Mouse (Mus musculus) c-Kit-positive CD71-negative TER-119-negative erythroid progenitor cells, embryonic 14.5 days (primary cell): ENCODE results near the gene Prom2.

Experiments used
- DNase-seq: peaks from one replicate; pipeline ENCODE4 v3.0.0-alpha.2; 2013; ENCODE audit warnings: low read depth

Prom2 gene

GRCm38 (mm10) chr2:127483001-127483400 is 58.3 kb downstream of the Prom2 start:
- DNase-seq, result no peak

- DNase-seq, result peak; percentile 44
These were observed 58.7 kb downstream of the Prom2 start for GRCm38 (mm10) chr2:127482533-127482911.

GRCm38 (mm10) chr2:127481841-127482532 is 59.3 kb downstream of the Prom2 start:
- DNase-seq, result no peak

GRCm38 (mm10) chr2:127479763-127480162 is 61.5 kb downstream of the Prom2 start:
- DNase-seq, result no peak

- no peak for DNase-seq
These were observed 62.1 kb downstream of the Prom2 start for GRCm38 (mm10) chr2:127479210-127479609.
